Mouse (Mus musculus) liver, embryonic 13.5 days (tissue): ENCODE measurements around the gene Mob3b. TPM values are rescaled to one million over a fixed set of nuclear protein-coding genes. Genes with fewer than 3 reads are reported as not detected.

Experiments used
- ATAC-seq: fragments of 200-750 bp; cut with Nextera tagmentation; 2 replicates; pipeline ENCODE4 v1.8.0; 2017; ENCODE audit warnings: low read depth, mild to moderate bottlenecking, moderate number of reproducible peaks, moderate library complexity
- DNase-seq: peaks from one replicate; pipeline ENCODE4 v3.0.0; 2022
- H3K27ac ChIP-seq: fragments of 300-500 bp; sonication (generic); 2 replicates; pipeline ENCODE4 v1.5.1; 2015; ENCODE audit warnings: moderate library complexity, mild to moderate bottlenecking, inconsistent platforms
- H3K27me3 ChIP-seq: fragments of 300-500 bp; sonication (generic); 2 replicates; pipeline ENCODE4 v1.6.1; 2015; ENCODE audit warnings: mild to moderate bottlenecking, inconsistent platforms
- H3K36me3 ChIP-seq: fragments of 300-500 bp; sonication (generic); 2 replicates; pipeline ENCODE4 v1.6.1; 2015; ENCODE audit warnings: mild to moderate bottlenecking, inconsistent platforms
- H3K4me1 ChIP-seq: fragments of 300-500 bp; sonication (generic); replicated peaks from 2 replicates; pipeline ENCODE4 v1.6.1; 2015; ENCODE audit warnings: inconsistent platforms
- H3K4me2 ChIP-seq: fragments of 300-500 bp; sonication (generic); 2 replicates; pipeline ENCODE4 v1.6.1; 2015; ENCODE audit warnings: inconsistent platforms, mild to moderate bottlenecking, moderate library complexity
- H3K4me3 ChIP-seq: fragments of 300-500 bp; sonication (generic); replicated peaks from 2 replicates; pipeline ENCODE4 v1.5.1; 2015; ENCODE audit warnings: mild to moderate bottlenecking, inconsistent platforms
- H3K9ac ChIP-seq: fragments of 300-500 bp; sonication (generic); 2 replicates; pipeline ENCODE4 v1.6.1; 2015; ENCODE audit warnings: mild to moderate bottlenecking, inconsistent platforms
- H3K9me3 ChIP-seq: fragments of 300-500 bp; sonication (generic); replicated peaks from 2 replicates; pipeline ENCODE4 v1.6.1; 2016; ENCODE audit warnings: inconsistent platforms
- WGBS: fragments of 180-500 bp; shearing (Covaris S2); methylation state at CpG from one replicate; pipeline ENCODE4 v1.1.7; 2015; ENCODE audit not compliant: insufficient replicate concordance; 5-methylcytosine and 5-hydroxymethylcytosine counted together
- polyA plus RNA-seq: library from polyadenylated mRNA; unstranded; fragments of >200 nt; fragmentation: Nextera tagmentation; extraction: Ambion mirVana; gene quantifications from 2 replicates; pipeline ENCODE4 v1.2.1, GENCODE M21; 2015

Mob3b gene
- polyA plus RNA-seq, 1 experiment from 2014 or later: 4.2 TPM

DNA sequence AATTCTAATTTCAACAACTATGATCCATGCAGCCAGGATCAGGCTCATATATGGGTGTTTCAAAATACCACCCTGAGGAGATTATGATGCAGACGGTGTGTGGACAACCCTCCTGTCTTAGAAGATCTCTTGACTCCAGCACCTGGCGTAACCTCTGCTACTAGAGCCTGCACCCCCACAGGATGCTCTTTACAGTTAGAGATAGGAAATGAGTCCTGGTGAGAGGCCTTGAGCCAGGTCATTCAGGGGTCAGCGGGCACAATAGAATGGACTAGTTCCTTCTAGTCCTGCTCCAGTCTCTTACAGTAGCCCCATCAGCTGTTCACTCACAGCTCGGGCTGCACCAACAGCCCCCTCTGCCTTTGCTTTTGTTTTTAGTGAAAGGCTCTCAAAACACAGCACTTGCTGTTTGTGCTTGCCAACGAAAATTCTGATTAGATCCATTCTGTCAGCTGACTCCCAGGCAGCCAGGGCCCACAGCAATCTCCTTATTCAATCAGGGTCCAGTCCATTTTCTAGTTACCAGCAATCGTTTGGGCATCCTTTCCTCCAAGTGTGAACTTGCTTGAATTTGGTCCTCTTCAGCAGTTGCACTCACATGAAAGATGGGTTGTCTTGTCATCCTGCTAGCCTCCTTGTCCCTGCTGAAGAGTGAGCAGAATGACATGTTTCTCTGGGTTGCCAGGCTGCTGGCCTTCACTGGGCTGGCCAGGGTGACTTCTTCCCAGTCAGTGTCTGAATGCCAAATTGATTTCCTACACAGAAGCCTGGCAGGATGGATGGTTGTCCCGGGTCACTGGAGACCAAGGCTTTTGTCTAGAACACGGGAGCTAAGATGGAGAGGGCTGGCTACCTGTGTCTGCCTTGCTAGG lies 175.7 kb downstream of the Mob3b start:
- no peak for ATAC-seq
- H3K27me3 ChIP-seq: no peaks in the 10 kb centered on the region
- H3K9ac ChIP-seq: no peak overlapping the region
- no peak overlapping the region for H3K27ac ChIP-seq
- H3K4me1 ChIP-seq: 0 out of 2 replicates have a peak, but pooled peaks cover 5% of the 10 kb centered on the region
- H3K4me2 ChIP-seq: no peak overlapping the region
- no peaks in the 10 kb centered on the region for H3K36me3 ChIP-seq
- no peak overlapping the region for H3K4me3 ChIP-seq
- DNase-seq: no peak
- no peaks in the 10 kb centered on the region for H3K9me3 ChIP-seq
- 53% methylated on average over 8 of the region's 8 CpGs for WGBS

DNA sequence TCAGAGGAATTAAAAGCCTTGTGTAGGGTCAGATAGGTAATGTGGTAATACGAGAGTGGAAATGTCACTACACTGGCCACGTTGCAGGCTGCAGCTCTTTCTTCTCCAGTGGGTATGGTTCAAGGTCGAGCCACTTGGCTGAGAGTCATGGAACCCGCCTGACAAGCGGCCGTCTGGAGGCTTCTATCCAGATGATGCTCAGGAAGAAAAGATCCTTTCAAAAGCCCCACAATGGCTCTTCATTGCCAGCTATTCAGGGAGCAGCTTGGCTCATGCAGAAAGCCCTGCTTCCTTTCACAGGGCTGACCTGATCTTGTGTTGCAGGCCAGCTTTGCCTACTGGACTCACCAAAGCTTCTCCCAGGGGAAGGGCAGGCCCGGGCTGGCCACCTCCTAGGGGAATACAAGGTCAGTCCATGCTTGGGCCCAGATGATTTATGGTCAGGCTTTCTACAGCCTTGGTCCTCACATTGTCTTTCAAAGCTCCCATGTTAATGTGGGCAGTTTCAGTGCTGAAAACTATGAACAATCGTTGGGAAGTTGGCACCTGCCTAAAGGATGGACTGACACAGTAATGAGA lies 176.7 kb downstream of the Mob3b start:
- no peak overlapping the region for H3K4me2 ChIP-seq
- ATAC-seq: no peak
- WGBS: 55% methylated on average over 8 of the region's 8 CpGs

DNA sequence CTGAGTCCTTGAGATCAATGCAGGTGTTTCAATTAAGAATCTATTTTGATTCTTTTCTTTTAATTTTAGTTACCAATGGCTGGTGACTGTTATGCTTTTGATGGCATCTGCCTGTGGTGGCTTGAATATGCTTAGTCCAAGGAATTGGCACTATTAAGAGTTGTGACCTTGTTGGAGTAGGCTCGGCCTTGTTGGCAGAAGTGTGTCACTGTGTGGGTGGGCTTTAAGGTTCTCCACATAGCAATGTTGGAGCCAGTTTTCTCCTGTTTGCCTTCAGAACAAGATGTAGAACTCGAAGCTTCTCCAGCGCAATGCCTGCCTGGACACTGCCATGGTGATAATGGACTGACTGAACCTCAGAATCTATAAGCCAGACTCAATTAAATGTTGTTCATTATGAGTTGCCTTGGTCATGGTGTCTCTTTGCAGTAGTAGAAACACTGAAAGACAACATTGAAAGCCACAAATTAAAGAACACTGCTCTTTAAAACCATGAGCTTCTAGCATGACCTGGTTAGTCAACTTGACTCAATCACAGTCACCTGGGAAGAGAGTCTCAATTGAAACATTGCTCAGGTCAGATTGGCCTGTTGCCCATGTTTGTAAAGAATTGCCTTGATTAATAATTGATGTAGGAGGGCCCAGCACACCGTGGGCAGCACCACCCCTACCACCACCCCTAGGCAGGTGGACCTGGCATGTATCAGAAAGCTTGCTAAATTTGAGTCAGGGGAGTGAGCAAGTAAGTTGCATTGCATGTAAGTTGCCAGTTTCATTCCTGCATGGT lies 180.2 kb downstream of the Mob3b start:
- Histone ChIP-seq H3K36me3 (no peaks in the 10 kb centered on the region), H3K27ac (no peak overlapping the region), H3K9me3 (no peaks in the 10 kb centered on the region), H3K4me2 (no peak overlapping the region), H3K4me3 (no peak overlapping the region), H3K4me1 (no peaks in the 10 kb centered on the region), H3K9ac (no peak overlapping the region), H3K27me3 (no peaks in the 10 kb centered on the region)
- DNase-seq (no peak), ATAC-seq (no peak)
- 69% methylated on average over 4 of the region's 4 CpGs for WGBS

More for the DNA sequence above, 176.7 kb downstream of the Mob3b start:
- H3K9ac ChIP-seq: no peak overlapping the region
- DNase-seq: no peak
- no peaks in the 10 kb centered on the region for H3K9me3 ChIP-seq
- H3K4me1 ChIP-seq: 0 out of 2 replicates have a peak, but pooled peaks cover 5% of the 10 kb centered on the region
- no peaks in the 10 kb centered on the region for H3K36me3 ChIP-seq
- no peak overlapping the region for H3K27ac ChIP-seq
- H3K27me3 ChIP-seq: no peaks in the 10 kb centered on the region
- H3K4me3 ChIP-seq: no peak overlapping the region

DNA sequence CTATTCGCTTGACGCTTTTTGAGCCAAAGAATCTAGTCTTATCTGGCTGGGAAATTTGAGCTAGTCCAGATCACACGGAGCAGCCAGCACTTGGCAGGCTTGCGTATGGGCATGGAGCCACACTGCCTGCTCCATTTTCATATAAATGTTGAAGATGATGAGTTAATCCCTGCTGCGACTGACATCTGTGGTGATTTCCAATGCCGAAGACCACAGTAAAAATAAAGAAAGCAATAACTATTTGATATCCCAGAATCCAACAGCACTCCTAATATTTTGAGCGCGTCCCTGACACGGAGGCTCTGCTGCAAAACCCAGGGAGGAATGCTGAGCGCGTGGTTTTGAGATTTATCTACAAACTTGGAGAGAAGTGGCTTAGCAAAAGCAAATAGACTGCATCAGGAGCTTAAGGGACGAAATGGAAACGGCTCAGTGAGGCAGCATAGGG lies 180.9 kb downstream of the Mob3b start:
- 78% methylated on average over 13 of the region's 13 CpGs for WGBS
- no peaks in the 10 kb centered on the region for H3K4me1 ChIP-seq
- H3K27ac ChIP-seq: no peak overlapping the region
- no peak overlapping the region for H3K4me2 ChIP-seq
- no peaks in the 10 kb centered on the region for H3K27me3 ChIP-seq
- no peaks in the 10 kb centered on the region for H3K9me3 ChIP-seq
- H3K9ac ChIP-seq: no peak overlapping the region
- DNase-seq (no peak), ATAC-seq (no peak)
- H3K4me3 ChIP-seq: no peak overlapping the region
- H3K36me3 ChIP-seq: no peaks in the 10 kb centered on the region

DNA sequence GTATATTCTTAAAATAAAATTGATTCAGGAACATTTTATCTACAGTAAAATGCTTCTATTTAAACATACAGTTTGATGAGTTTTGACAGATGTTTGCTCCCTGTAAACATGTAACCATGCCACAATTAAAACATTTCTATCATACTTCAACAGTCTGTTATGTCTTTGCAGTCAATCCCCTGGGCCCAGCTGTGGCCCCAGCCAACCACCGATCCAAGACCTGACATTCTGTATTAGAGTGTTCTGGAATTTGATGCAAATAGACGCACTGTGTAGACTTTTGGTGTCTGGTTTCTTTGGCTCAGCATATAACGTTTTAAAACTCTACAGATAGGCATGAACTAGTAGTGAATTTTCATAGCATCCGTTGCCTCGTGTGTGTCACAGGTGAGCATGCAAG lies 182.5 kb downstream of the Mob3b start:
- Histone ChIP-seq H3K9ac (no peak overlapping the region), H3K9me3 (no peaks in the 10 kb centered on the region), H3K4me3 (no peak overlapping the region), H3K27ac (no peak overlapping the region), H3K4me2 (no peak overlapping the region), H3K4me1 (no peaks in the 10 kb centered on the region), H3K27me3 (no peaks in the 10 kb centered on the region), H3K36me3 (no peaks in the 10 kb centered on the region)
- ATAC-seq (no peak), DNase-seq (no peak)
- 68% methylated on average over 5 of the region's 5 CpGs for WGBS

DNA sequence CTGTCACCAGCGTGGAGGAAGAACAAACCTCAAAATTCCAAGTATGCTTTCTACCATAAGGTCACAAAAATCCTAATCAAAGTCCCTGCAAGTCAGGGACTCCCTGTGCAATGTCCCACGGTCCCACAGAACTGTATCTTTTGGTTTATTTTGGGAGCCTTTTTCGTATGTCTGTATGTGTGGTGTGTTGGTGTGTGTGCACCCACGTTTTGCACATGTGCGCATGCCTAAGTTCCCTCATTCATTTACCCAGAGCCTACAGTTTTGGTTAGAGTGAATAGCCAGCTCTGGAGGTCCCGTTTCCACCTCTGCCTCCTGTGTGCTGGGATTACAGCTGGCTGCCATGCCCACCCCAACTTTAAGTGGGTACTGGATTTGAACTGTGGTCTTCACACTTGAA lies 189.7 kb downstream of the Mob3b start:
- Histone ChIP-seq H3K27me3 (no peaks in the 10 kb centered on the region), H3K9me3 (no peaks in the 10 kb centered on the region), H3K4me3 (no peak overlapping the region), H3K4me2 (no peak overlapping the region), H3K36me3 (no peaks in the 10 kb centered on the region), H3K9ac (no peak overlapping the region), H3K27ac (no peak overlapping the region), H3K4me1 (no peaks in the 10 kb centered on the region)
- DNase-seq (no peak), ATAC-seq (no peak)
- 67% methylated on average over 6 of the region's 6 CpGs for WGBS

DNA sequence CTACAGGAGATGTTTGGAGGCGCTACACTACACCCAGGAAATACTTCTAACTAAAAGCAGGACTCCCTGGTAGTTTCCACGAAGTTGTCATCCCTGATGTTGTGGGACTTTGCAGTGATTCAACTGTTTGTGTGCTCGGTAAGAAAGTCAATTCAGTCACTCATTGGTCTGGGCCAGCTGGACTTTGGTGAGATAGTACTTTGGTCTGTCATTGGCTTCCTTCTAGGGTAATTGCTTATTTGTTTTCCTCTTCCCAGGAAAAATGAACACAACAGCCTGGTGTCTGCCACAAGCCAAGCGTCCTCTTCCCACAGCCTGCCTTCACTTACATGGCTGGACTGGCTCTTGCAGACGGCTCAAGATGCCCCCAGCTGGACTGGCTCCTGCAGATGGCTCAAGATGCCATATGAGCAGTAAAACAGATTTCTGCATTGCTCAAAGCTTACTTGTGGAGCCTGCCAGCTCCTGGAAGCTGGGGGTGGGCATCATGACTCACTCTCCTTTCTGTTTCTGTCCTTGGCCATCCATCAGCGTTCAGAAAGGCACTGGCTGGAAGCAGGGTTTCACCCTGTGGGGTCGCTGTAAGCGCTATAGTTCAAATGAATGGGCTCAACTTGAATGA lies 190.8 kb downstream of the Mob3b start:
- 62% methylated on average over 8 of the region's 8 CpGs for WGBS
- ATAC-seq: no peak

DNA sequence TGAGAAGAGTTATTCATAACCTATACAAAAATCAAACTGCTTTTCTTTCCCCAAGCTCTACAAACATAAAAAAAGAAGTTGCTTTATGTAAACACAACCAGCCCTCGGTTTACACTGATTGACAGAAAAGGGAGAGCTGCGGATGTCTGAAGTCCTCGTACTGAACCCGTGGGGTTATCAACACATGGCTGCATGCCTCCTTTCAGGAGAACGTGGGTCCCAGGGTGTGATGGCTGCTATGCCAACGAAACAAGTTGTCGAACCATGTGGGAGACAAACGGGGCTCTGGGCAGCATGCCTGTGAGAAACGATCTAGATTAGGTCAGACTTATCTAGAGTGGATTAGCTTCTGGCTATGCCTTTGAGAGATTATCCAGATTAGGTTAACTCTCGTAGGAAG lies 192.4 kb downstream of the Mob3b start:
- Histone ChIP-seq H3K4me2 (no peak overlapping the region), H3K9me3 (no peaks in the 10 kb centered on the region), H3K27ac (no peak overlapping the region), H3K36me3 (no peaks in the 10 kb centered on the region), H3K9ac (no peak overlapping the region), H3K4me1 (no peaks in the 10 kb centered on the region), H3K4me3 (no peak overlapping the region), H3K27me3 (no peaks in the 10 kb centered on the region)
- DNase-seq (no peak), ATAC-seq (no peak)
- WGBS: 48% methylated on average over 10 of the region's 10 CpGs

More for the DNA sequence above, 190.8 kb downstream of the Mob3b start:
- Histone ChIP-seq H3K4me3 (no peak overlapping the region), H3K4me2 (no peak overlapping the region), H3K27me3 (no peaks in the 10 kb centered on the region), H3K36me3 (no peaks in the 10 kb centered on the region), H3K9me3 (no peaks in the 10 kb centered on the region), H3K27ac (no peak overlapping the region), H3K9ac (no peak overlapping the region), H3K4me1 (no peaks in the 10 kb centered on the region)
- no peak for DNase-seq

DNA sequence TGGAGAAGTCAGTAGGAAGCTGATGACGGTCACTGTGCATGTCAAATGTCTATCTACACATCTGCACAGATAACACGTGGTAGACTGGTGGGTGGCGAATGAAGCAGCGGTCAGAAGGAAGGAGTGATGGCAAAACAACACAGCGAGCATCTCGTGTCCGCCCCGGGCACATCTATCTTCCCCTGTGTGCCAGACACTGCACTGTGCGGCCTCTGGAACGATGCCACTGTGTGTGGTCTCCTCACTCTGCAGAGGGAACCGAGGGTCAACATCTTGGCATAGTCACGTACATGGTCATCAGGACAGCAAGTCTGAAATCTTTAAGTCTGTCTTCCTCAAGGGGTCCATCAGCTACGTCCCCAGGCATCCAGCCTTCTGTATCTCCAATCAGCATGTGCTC lies 193.3 kb downstream of the Mob3b start:
- no peak for DNase-seq
- ATAC-seq: no peak
- Histone ChIP-seq H3K27ac (no peak overlapping the region), H3K4me1 (no peaks in the 10 kb centered on the region), H3K9me3 (no peaks in the 10 kb centered on the region), H3K4me3 (no peak overlapping the region), H3K9ac (no peak overlapping the region), H3K36me3 (no peaks in the 10 kb centered on the region), H3K4me2 (no peak overlapping the region), H3K27me3 (no peaks in the 10 kb centered on the region)
- WGBS: 68% methylated on average over 13 of the region's 13 CpGs

DNA sequence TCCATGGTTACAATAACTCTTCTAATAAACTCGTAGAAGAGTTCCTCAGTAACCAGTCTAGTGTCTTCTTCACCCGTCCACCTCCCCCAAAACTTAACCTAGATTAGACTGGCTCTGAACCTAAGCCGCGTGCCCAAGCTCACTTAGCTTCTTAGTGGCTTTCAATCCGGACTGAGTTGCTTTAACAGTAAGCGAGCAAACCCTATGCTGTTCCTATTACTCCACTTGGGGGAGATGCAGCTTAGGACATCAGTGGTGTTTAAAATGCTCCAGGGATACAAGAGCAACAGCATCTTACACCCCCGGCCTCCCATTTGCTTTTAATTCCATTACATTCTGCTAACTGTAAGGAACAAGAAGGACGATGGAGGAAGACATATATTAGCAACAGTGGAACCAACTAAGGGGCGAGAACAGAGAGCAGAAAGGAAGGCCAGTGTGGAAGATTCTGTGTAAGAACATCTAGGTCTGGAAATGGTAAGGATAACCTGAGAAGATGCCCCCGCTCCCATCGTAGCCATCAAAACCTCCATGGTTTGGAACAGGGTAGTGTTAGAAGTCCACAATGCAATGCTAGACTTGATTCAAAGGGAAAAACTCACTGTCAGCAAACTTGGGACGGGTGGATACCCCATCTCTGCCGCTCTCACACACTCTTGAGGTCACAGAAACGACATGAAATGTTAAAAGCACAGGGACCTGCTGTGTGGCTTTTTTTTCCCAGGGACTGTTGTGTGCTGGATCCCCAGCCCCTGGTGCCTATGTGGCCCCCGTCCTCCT lies 196.3 kb downstream of the Mob3b start:
- Histone ChIP-seq H3K9me3 (no peaks in the 10 kb centered on the region), H3K4me1 (no peaks in the 10 kb centered on the region), H3K27me3 (no peaks in the 10 kb centered on the region), H3K27ac (no peak overlapping the region), H3K9ac (no peak overlapping the region), H3K4me3 (no peak overlapping the region), H3K4me2 (no peak overlapping the region), H3K36me3 (no peaks in the 10 kb centered on the region)
- no peak for DNase-seq
- WGBS: 65% methylated on average over 15 of the region's 15 CpGs
- ATAC-seq: no peak
